Mouse (Mus musculus): ENCODE measurements around the gene Bcor.

DNA sequence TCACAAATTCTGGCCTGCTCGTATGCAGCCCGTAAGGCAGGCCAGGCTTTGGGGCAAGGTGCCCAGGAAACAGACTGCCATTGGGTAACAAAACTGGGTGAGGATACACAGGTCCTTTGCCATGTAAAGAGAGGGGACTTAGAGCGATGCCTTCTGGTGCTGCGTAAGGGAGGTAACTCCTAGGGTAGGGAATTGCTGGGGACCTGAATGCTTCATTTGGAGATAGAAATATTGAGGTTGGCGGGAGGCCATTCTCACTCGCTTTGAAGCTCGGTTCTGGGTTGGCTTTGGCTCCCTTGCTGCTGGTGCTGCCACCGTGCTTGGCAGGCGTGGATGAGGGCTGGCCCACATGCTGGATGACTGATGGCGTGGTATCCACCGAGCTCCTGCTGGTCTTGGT lies 102.9 kb downstream of the Bcor start:
- TF ChIP-seq CTCF (IDR thresholded peaks at IDR 0.05; ENCODE audit: low read depth, low read length), result no peak
- TF ChIP-seq EP300 (IDR thresholded peaks at IDR 0.05; ENCODE audit: insufficient read depth, low read depth, low read length), result no peak

Measured in ES-Bruce4 (cell line).